Mouse (Mus musculus): ENCODE measurements around the gene Aass.

The Aass gene

DNA sequence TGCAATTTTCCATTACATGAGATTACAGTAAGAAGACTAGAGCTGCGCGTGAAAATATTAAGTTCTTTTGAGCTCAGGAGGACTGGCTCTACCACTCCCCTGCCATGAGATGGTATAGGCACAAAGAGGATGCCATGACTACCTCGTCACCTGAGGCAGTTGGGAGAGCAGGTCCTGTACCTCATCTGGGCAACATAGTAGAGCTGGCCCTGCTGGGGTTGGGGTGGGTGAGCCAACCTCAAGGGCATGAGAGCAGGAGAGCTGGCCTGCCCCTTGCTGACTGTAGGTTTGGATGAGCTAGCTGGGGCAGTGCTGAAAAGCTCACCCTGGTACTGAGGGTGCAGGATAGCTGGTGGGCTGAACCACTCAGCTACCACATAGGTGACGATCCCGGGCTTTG is 77.1 kb downstream of the Aass start:
- DNase-seq (ENCODE audit: low read depth, low spot score) = no peak

DNA sequence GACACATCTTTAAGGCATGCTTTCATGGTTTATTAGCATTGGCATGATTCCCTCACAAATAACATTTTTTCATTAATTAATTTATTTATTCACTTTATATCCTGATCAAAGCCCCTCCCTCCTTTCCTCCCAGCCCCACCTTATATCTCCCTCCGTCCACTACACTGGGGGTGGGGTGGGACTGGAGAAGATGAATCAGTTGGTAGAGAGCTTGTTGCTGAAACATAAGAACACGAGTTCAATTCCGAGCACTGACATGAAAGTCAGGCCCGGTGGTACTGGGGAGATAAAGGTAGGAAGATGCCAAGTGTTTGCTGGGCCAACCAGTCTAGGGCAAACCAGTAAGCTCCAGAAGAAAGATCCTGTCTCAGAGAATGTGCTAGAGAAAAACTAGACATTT is 84.0 kb downstream of the Aass start:
- no peak for DNase-seq (ENCODE audit: low read depth, low spot score)

DNA sequence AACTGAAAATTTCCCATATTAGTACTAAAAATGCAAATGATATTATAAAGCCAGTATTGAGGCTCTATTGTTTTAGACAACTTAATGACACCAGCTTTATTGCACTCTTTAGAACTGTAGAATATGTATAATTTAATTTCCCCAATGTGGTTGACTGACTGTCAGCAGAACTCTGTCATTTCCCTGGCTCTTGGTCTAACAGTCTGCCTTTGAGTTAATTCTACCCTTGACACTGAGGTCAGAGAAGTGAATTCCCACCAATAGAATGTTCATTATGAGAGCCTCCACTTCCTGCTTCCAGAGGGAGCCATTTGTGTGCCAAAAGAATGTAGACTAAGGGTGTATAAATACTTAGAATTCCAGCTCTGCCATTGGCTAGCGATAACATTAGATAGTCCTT is 104.5 kb downstream of the Aass start:
- peak; percentile 26 for DNase-seq (ENCODE audit: low read depth, low spot score)
